18 mouse cellular contexts compared by ENCODE assay signal in genomic region chr19:18911755-18912340, GRCm38 (mm10).
DNase-seq lines count a peak whose midpoint lies in the region; TF ChIP-seq lines count a peak whose summit lies in the region.
"Had no signal": no experiment of that assay in that cellular context is flagged by ENCODE, and none has a peak within 500 bp of the region (broad histone marks: within the 10 kb centered on the region; RNA-seq: fewer than 3 reads in every experiment).

No protein-coding gene starts in this region.

- peak; percentile 37 for DNase-seq in adrenal gland, adult 2 months
- no peak for DNase-seq in adrenal gland, postnatal 4 days (ENCODE audit: low spot score in 2 of 2)
- peak; percentile 47 to 49 for DNase-seq in kidney, postnatal 25 days
- no peak for DNase-seq in kidney, adult 11 months
- DNase-seq in adrenal gland, postnatal 10 days: peak; percentile 64
- no peak for DNase-seq in heart, adult 11 months
- no peak for DNase-seq in lung, adult 2 months
- DNase-seq: cerebellum, adult 8-10 months; gastrocnemius, postnatal 10 days; right cerebral cortex, adult 18-20 months; right cerebral cortex, postnatal 4 days; thymus, postnatal 36 days had no signal

- TF ChIP-seq CTCF in lung, adult 2 months (IDR thresholded peaks at IDR 0.05; ENCODE audit: insufficient read depth, low read length): no peak

- no peak for TF ChIP-seq POLR2A in lung, adult 2 months (IDR thresholded peaks at IDR 0.05; ENCODE audit: borderline replicate concordance, extremely low read depth, low read depth, low read length)

- H3K4me3 ChIP-seq in lung, adult 2 months (replicated peaks; ENCODE audit: extremely low read depth, low read depth, low read length): no peak overlapping the region
- H3K4me3 ChIP-seq: embryonic facial prominence, embryonic 15.5 days; intestine, embryonic 15.5 days; layer of hippocampus, adult 2 months; lung, embryonic 15.5 days; midbrain, embryonic 10.5 days; stomach, embryonic 15.5 days had no signal

- H3K4me1 ChIP-seq in lung, adult 2 months (ENCODE audit: control insufficient read depth, insufficient read depth, low read length): no peaks in the 10 kb centered on the region
- H3K4me1 ChIP-seq: embryonic facial prominence, embryonic 15.5 days; intestine, embryonic 15.5 days; lung, embryonic 15.5 days; midbrain, embryonic 10.5 days; stomach, embryonic 15.5 days had no signal

Comparison
In these comparisons a context has a peak if more than half of its experiments do, and no peak if none do; other contexts are left out.
1. DNase-seq: peak in adrenal gland, adult 2 months (single experiment), kidney, postnatal 25 days (2 of 2) and adrenal gland, postnatal 10 days (single experiment); none in adrenal gland, postnatal 4 days (0 of 2), kidney, adult 11 months (single experiment), heart, adult 11 months (single experiment) and lung, adult 2 months (single experiment).